Mouse (Mus musculus): ENCODE measurements around the gene N4bp2l1.

DNA sequence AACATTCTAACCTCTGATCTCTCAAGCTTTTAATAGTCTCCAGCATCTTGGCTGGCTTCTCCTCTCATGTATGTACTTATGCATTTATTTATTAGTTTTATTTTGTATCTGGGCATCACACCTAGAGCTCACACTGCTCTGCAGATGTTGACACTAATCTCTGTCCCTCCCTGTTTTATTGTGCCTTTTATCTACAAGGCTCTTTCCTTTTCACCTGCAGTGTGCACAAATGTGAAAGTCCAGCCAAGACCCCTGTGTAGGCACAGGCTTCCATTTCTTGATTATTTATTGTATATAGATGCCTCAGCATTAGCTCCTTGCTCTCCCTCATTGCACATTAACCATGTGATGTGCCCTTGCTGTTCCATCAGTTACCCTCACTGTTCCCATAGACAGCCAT lies 35.6 kb downstream of the N4bp2l1 start:
- TF ChIP-seq POLR2A (IDR thresholded peaks at IDR 0.05; ENCODE audit: borderline replicate concordance, control insufficient read depth, low read depth, low read length), result no peak
- no peak for TF ChIP-seq CTCF (IDR thresholded peaks at IDR 0.05; ENCODE audit: control insufficient read depth, insufficient read depth, low read length)

Data from bone marrow, adult 2 months (tissue).